Mouse (Mus musculus) embryonic facial prominence, embryonic 14.5 days (tissue): Measurements from ENCODE around the gene Khdrbs2. TPM values are rescaled to one million over a fixed set of nuclear protein-coding genes. Genes with fewer than 3 reads are reported as not detected.

Experiments
- ATAC-seq: fragments of 200-750 bp; cut with Nextera tagmentation; 2 replicates; pipeline ENCODE4 v1.8.0; 2017; ENCODE audit warnings: low read depth, moderate number of reproducible peaks, moderate TSS enrichment
- DNase-seq: peaks from one replicate; pipeline ENCODE4 v3.0.0-alpha.2; 2015; ENCODE audit warnings: low spot score
- H3K27ac ChIP-seq: fragments of 300-500 bp; sonication (generic); replicated peaks from 2 replicates; pipeline ENCODE4 v1.5.1; 2014; ENCODE audit warnings: low read depth, mild to moderate bottlenecking, low read length, moderate library complexity
- H3K27me3 ChIP-seq: fragments of 300-500 bp; sonication (generic); replicated peaks from 2 replicates; pipeline ENCODE4 v1.6.1; 2014; ENCODE audit warnings: low read length; ENCODE audit not compliant: control insufficient read depth, insufficient read depth
- H3K36me3 ChIP-seq: fragments of 300-500 bp; sonication (generic); 2 replicates; pipeline ENCODE4 v1.6.1; 2014; ENCODE audit warnings: low read length, mixed read lengths; ENCODE audit not compliant: control insufficient read depth, insufficient read depth
- H3K4me1 ChIP-seq: fragments of 300-500 bp; sonication (generic); 2 replicates; pipeline ENCODE4 v1.6.1; 2014; ENCODE audit warnings: antibody characterized with exemption, low read length; ENCODE audit not compliant: control insufficient read depth, insufficient read depth
- H3K4me2 ChIP-seq: fragments of 300-500 bp; sonication (generic); 2 replicates; pipeline ENCODE4 v1.6.1; 2014; ENCODE audit warnings: low read depth, mild to moderate bottlenecking, low read length, moderate library complexity, mixed read lengths
- H3K4me3 ChIP-seq: fragments of 300-500 bp; sonication (generic); 2 replicates; pipeline ENCODE4 v1.5.1; 2014; ENCODE audit warnings: low read depth, mild to moderate bottlenecking, low read length
- H3K9ac ChIP-seq: fragments of 300-500 bp; sonication (generic); 2 replicates; pipeline ENCODE4 v1.6.1; 2014; ENCODE audit warnings: low read depth, mild to moderate bottlenecking, low read length, moderate library complexity, mixed read lengths
- H3K9me3 ChIP-seq: fragments of 300-500 bp; sonication (generic); 2 replicates; pipeline ENCODE4 v1.6.1; 2016; ENCODE audit warnings: low read length; ENCODE audit not compliant: control insufficient read depth
- WGBS: fragments of 180-500 bp; shearing (Covaris S2); extraction: QIAGEN DNeasy Blood & Tissue Kit; methylation state at CpG from one replicate; pipeline ENCODE4 v1.1.7; 2014; 5-methylcytosine and 5-hydroxymethylcytosine counted together
- polyA plus RNA-seq: library from polyadenylated mRNA; unstranded; fragments of >200 nt; fragmentation: Nextera tagmentation; extraction: Ambion mirVana; gene quantifications from 2 replicates; pipeline ENCODE4 v1.2.1, GENCODE M21; 2014

Gene Khdrbs2
- 4.0 and 7.3 TPM in 2 replicates for polyA plus RNA-seq

DNA sequence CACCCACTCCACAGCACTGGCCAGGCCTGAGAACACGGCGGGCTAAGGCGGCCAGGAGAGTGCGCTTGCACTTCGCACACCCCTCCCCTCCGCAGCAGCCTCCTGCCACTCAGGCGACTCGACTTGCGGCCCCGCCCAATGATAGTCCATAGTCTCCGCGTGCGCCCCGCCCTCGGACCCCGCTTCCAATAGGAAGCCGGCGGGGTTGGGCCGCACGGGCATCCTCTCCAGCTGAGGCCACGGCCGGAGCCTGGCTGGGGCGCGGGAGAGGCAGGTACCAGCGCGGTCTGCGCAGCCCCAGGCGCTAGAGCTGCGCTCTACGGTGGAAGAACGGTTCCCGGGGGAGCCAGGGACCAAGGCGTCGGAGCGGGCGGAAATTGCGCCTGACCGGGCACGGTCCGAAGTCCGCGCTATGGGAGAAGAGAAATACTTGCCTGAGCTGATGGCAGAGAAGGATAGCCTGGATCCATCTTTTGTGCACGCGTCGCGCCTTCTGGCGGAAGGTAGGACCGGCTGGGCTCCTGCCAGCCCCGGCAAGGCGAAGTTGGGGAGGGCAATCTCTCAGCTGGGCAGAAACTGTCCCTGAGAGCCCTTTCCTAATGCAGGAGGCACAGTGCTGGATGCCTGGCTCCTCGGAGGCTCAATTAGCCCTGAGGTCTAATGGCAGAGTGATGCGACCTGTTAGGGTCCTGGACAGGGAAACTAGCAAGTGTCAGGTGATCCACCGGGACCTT lies at the start of gene Khdrbs2:
Khdrbs2 (plus strand) TSS at position 209 of the 734 bp plus-strand sequence.
- ATAC-seq = peak; percentile 100
- H3K27me3 ChIP-seq = peaks cover 21% of the 10 kb centered on the region; the same call in 1 of the 2 replicates

GRCm38 (mm10) chr1:32174566-32174965 lies 2.1 kb downstream of the Khdrbs2 start:
- DNase-seq (peak; percentile 66), ATAC-seq (no peak)
- H3K9ac ChIP-seq = no peak overlapping the region; the same call in 1 of the 2 replicates
- H3K4me3 ChIP-seq = no peak overlapping the region
- 45% methylated on average over 5 of the region's 5 CpGs for WGBS
- H3K27me3 ChIP-seq = peaks cover 21% of the 10 kb centered on the region; the same call in 1 of the 2 replicates
- no peaks in the 10 kb centered on the region for H3K36me3 ChIP-seq
- H3K27ac ChIP-seq = no peak overlapping the region
- peak overlapping the region; percentile 33 for H3K4me2 ChIP-seq
- no peaks in the 10 kb centered on the region for H3K4me1 ChIP-seq
- H3K9me3 ChIP-seq = no peaks in the 10 kb centered on the region

More for the DNA sequence above, at the start of gene Khdrbs2:
- Histone ChIP-seq H3K4me3 (peak within 1 kb of the TSS; percentile 61), H3K4me1 (no peaks in the 10 kb centered on the region), H3K4me2 (peak within 1 kb of the TSS; percentile 88), H3K36me3 (no peaks in the 10 kb centered on the region), H3K9me3 (no peaks in the 10 kb centered on the region), H3K9ac (peak within 1 kb of the TSS; percentile 57), H3K27ac (no peak within 1 kb of the TSS)
- under 1% methylated on average over 42 of the region's 53 CpGs for WGBS
- peak; percentile 96 for DNase-seq

DNA sequence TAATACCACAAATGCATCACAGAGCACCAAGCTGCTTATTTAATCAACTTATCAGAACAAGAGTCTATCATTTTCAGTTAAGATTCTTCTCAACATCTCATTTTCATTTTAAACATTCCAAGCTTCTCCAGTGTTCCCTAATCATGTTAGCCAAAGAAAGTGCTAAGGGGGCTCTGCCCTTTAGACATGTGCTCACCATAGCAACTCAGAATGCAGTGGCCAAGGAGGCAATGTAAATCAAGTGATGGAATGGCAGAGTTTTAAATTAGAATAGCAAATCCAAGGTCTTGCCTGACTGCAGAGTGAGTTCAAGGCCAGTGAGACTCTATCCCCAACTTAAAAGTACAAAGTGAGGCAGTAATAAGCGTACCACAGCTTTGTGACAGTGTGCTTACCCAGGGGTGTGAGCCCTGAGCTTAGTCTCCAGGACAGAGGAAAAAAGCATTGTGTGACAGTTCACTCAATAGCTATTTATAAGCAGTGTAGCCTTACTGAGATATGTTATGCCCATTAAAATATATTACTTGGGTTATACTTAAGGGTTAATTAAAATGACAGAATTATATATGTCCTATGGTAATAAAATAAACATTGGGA lies 27.2 kb downstream of the Khdrbs2 start:
- Histone ChIP-seq H3K27me3 (no peaks in the 10 kb centered on the region), H3K4me1 (no peaks in the 10 kb centered on the region), H3K9ac (no peak overlapping the region), H3K9me3 (no peaks in the 10 kb centered on the region), H3K4me3 (no peak overlapping the region), H3K27ac (no peak overlapping the region), H3K36me3 (no peaks in the 10 kb centered on the region), H3K4me2 (no peak overlapping the region)
- ATAC-seq (no peak), DNase-seq (no peak)
- WGBS = 78% methylated on average over 1 of the region's 1 CpGs

- no peak for ATAC-seq
- WGBS = 87% methylated on average over 5 of the region's 5 CpGs
These were observed 75.9 kb downstream of the Khdrbs2 start for GRCm38 (mm10) chr1:32248443-32248842.

GRCm38 (mm10) chr1:32249602-32250001 lies 77.1 kb downstream of the Khdrbs2 start:
- no peak overlapping the region for H3K27ac ChIP-seq
- H3K9ac ChIP-seq = no peak overlapping the region
- ATAC-seq = no peak
- WGBS = 85% methylated on average over 2 of the region's 2 CpGs
- no peaks in the 10 kb centered on the region for H3K4me1 ChIP-seq
- H3K27me3 ChIP-seq = no peaks in the 10 kb centered on the region
- no peak for DNase-seq
- no peaks in the 10 kb centered on the region for H3K9me3 ChIP-seq
- H3K4me3 ChIP-seq = no peak overlapping the region
- no peak overlapping the region for H3K4me2 ChIP-seq
- no peaks in the 10 kb centered on the region for H3K36me3 ChIP-seq

More at GRCm38 (mm10) chr1:32248443-32248842, 75.9 kb downstream of the Khdrbs2 start:
- Histone ChIP-seq H3K27me3 (no peaks in the 10 kb centered on the region), H3K4me1 (no peaks in the 10 kb centered on the region), H3K4me3 (no peak overlapping the region), H3K9ac (no peak overlapping the region), H3K36me3 (no peaks in the 10 kb centered on the region), H3K9me3 (no peaks in the 10 kb centered on the region), H3K4me2 (no peak overlapping the region), H3K27ac (no peak overlapping the region)
- no peak for DNase-seq

DNA sequence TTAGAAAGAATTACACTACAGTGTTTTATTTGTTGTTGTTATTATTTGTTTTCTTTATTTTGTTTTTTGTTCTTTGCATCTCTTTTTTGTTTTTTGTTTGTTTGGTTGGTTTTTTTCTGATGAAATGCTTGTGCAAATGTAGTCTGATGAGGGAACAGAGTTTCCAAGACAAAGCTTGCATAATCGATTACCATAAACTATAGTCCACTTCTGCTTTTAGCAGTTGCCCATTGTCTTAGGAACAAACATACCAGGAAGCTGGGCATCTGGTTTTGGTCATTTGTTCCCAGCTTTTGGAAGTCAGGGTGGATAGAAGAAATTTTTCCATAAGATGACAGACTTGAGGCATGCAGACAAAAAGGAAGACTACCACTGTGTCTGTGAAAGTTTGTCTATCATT lies 77.8 kb downstream of the Khdrbs2 start:
- H3K9ac ChIP-seq = no peak overlapping the region
- H3K4me1 ChIP-seq = no peaks in the 10 kb centered on the region
- no peak for DNase-seq
- no peak overlapping the region for H3K27ac ChIP-seq
- WGBS = 87% methylated on average over 1 of the region's 1 CpGs
- H3K4me3 ChIP-seq = no peak overlapping the region
- no peaks in the 10 kb centered on the region for H3K36me3 ChIP-seq
- H3K9me3 ChIP-seq = no peaks in the 10 kb centered on the region
- H3K27me3 ChIP-seq = no peaks in the 10 kb centered on the region
- H3K4me2 ChIP-seq = no peak overlapping the region
- no peak for ATAC-seq

DNA sequence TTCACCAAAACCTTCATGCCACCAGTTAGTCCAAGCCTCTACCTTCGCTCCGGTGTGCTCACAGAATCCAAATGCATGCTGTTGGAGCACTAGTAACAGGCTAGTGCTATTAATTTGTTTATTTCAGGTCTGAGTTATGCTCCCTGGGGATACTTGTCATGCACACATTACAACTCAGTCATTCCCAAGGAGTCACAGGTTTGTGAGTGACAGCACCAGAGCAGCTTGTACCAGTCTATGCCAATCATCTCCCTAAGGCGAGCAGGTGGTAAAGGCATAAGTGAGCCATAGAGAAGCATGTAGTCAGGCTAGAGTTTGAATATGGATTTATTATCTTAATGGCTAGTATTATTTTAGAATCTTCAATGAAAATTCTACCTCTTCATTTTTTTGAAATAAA lies 86.4 kb downstream of the Khdrbs2 start:
- Histone ChIP-seq H3K4me2 (no peak overlapping the region), H3K4me3 (no peak overlapping the region), H3K9me3 (no peaks in the 10 kb centered on the region), H3K4me1 (no peaks in the 10 kb centered on the region), H3K36me3 (no peaks in the 10 kb centered on the region), H3K9ac (no peak overlapping the region), H3K27ac (no peak overlapping the region), H3K27me3 (no peaks in the 10 kb centered on the region)
- no peak for DNase-seq
- no peak for ATAC-seq
- WGBS = 93% methylated on average over 3 of the region's 3 CpGs

DNA sequence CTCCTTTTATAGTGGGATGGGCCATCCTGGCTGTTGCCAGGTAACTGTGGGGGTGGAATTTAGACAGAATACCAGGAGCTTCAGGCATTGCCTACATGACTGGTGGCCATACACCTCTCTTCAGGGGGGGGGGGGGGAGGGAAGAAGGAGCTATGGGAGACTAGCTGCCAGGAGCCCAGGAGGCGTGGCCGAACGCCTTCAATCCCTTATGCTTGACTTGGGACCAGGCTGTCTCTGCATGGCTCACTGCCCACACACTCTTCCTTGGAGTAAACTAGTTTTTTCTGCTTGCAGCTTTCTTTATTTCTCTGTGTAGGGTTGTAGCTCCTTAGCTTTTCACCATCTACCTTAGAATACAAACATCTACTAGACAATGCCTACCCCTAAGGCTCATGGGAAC lies 98.0 kb downstream of the Khdrbs2 start:
- H3K4me3 ChIP-seq = no peak overlapping the region
- H3K4me1 ChIP-seq = no peaks in the 10 kb centered on the region
- WGBS = no CpG with 5 or more reads among the region's 3 CpGs
- no peak overlapping the region for H3K9ac ChIP-seq
- ATAC-seq (no peak), DNase-seq (no peak)
- H3K27me3 ChIP-seq = no peaks in the 10 kb centered on the region
- H3K27ac ChIP-seq = no peak overlapping the region
- H3K4me2 ChIP-seq = no peak overlapping the region
- H3K36me3 ChIP-seq = no peaks in the 10 kb centered on the region
- no peaks in the 10 kb centered on the region for H3K9me3 ChIP-seq
